Mouse (Mus musculus) erythroblast, embryonic 14.5 days (primary cell): ENCODE data around the gene Khk.

Experiments
- GATA1 ChIP-seq: IDR thresholded peaks from 2 replicates; pipeline ENCODE4 v1.6.1; 2012; ENCODE audit warnings: low read length, inconsistent platforms, mixed read lengths
- TAL1 ChIP-seq: IDR thresholded peaks from 3 replicates; pipeline ENCODE4 v1.6.1; 2012; ENCODE audit warnings: low read length, inconsistent platforms, mixed read lengths

- TF ChIP-seq TAL1, result no peak
- no peak for TF ChIP-seq GATA1
Measured at GRCm38 (mm10) chr5:30950451-30950850, 29.2 kb downstream of the Khk start.
